Mouse (Mus musculus): ENCODE results near the gene Casp12. TPM values are rescaled to one million over a fixed set of nuclear protein-coding genes. Genes with fewer than 3 reads are reported as not detected.

The Casp12 gene
- 0.14 TPM in 1 of 2 replicates, not detected in the other for polyA plus RNA-seq (2015; fragmentation: Nextera tagmentation; extraction: Ambion mirVana)

DNA sequence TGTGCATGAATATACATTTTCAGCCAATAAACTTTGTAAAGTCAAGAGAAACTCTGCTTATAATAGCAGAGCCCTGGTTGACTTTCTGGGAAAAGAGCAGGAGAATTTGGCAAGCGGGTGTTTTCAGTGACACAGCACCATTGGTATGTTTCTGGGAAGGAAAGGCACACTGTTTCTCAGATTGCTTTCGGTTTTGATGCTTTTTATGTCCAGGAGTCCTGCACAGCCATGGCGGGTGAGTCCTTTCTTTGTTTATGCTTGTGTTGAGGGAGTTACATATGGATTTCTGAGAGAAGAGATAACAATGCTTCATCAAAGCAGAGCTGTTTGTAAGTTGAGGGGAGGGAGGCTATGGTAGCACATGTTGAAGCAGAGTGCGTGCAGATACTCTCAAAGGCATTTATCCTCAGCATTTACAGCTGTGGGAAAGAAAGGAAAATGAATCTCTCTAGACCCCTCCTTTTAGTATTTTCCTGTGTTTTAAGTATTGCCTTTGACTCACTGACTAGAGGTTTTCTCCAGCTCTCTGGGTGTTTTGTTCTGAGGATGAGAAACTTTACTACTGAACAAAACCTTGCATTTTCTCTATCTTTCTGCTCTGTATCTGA lies at the start of gene Casp12:
TSS of gene Casp12 (plus strand) at position 140 of the 608 bp plus-strand sequence.
- no peak for ATAC-seq
- no peak within 1 kb of the TSS for H3K9ac ChIP-seq
- H3K9me3 ChIP-seq (replicated peaks) = no peaks in the 10 kb centered on the region
- WGBS = 79% methylated on average over 4 of the region's 4 CpGs
- no peak within 1 kb of the TSS for H3K27ac ChIP-seq
- no peaks in the 10 kb centered on the region for H3K27me3 ChIP-seq
- H3K4me3 ChIP-seq = no peak within 1 kb of the TSS
- no peaks in the 10 kb centered on the region for H3K36me3 ChIP-seq (ENCODE audit: poor library complexity, severe bottlenecking)
- H3K4me1 ChIP-seq = no peaks in the 10 kb centered on the region
- H3K4me2 ChIP-seq = no peak within 1 kb of the TSS

- H3K4me3 ChIP-seq = no peak overlapping the region
Measured at GRCm38 (mm10) chr9:5296354-5297237, 48.6 kb upstream of the Casp12 start.

GRCm38 (mm10) chr9:5298329-5299131 lies 46.7 kb upstream of the Casp12 start, which contains the start of gene Casp1:
Gene Casp1, plus strand, starts transcription at chr9:5298517.
- no peak within 1 kb of the TSS for H3K9ac ChIP-seq
- H3K36me3 ChIP-seq (ENCODE audit: poor library complexity, severe bottlenecking) = no peaks in the 10 kb centered on the region
- H3K4me1 ChIP-seq = no peaks in the 10 kb centered on the region
- H3K4me3 ChIP-seq = no peak within 1 kb of the TSS
- no peaks in the 10 kb centered on the region for H3K27me3 ChIP-seq
- no peak within 1 kb of the TSS for H3K27ac ChIP-seq
- no peak for ATAC-seq
- no peaks in the 10 kb centered on the region for H3K9me3 ChIP-seq (replicated peaks)
- H3K4me2 ChIP-seq = no peak within 1 kb of the TSS
- 36% methylated on average over 11 of the region's 11 CpGs for WGBS

More at GRCm38 (mm10) chr9:5296354-5297237, 48.6 kb upstream of the Casp12 start:
- no peak overlapping the region for H3K4me2 ChIP-seq
- no peaks in the 10 kb centered on the region for H3K9me3 ChIP-seq (replicated peaks)
- no peak overlapping the region for H3K9ac ChIP-seq
- no peak for ATAC-seq
- no peaks in the 10 kb centered on the region for H3K36me3 ChIP-seq (ENCODE audit: poor library complexity, severe bottlenecking)
- 85% methylated on average over 2 of the region's 2 CpGs for WGBS
- H3K4me1 ChIP-seq = no peaks in the 10 kb centered on the region
- H3K27me3 ChIP-seq = no peaks in the 10 kb centered on the region
- H3K27ac ChIP-seq = no peak overlapping the region

DNA sequence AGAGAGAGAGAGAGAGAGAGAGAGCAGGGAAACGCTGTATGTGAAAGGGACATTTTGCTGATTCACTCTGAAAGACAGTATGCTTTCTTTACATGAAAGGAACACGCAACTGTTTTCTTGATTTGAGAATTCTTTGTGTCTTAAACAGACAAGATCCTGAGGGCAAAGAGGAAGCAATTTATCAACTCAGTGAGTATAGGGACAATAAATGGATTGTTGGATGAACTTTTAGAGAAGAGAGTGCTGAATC lies 46.2 kb upstream of the Casp12 start:
- H3K27me3 ChIP-seq = no peaks in the 10 kb centered on the region
- H3K27ac ChIP-seq = no peak overlapping the region
- 75% methylated on average over 2 of the region's 2 CpGs for WGBS
- no peak overlapping the region for H3K4me3 ChIP-seq
- H3K9ac ChIP-seq = no peak overlapping the region
- no peak overlapping the region for H3K4me2 ChIP-seq
- ATAC-seq = no peak
- H3K4me1 ChIP-seq = no peaks in the 10 kb centered on the region
- no peaks in the 10 kb centered on the region for H3K36me3 ChIP-seq (ENCODE audit: poor library complexity, severe bottlenecking)
- no peaks in the 10 kb centered on the region for H3K9me3 ChIP-seq (replicated peaks)

DNA sequence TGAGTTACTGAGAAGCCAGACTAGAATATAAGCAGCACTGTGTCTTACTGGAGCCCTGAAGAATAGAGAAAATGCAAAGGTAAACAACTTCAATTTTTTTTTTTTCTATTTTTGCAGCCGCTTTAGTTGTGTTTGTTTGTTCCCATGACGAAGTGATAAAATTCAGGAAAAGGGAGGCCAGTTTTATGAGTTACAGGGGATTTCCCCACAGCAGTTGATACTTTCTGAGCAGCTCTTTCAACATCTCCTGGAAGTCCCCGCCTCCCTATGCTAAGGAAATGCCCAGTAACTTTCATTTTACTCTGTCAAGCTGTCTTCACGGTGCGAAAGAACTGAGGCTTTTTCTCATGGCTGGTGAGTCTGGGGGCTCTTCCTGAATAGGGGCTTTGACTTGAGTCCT lies 36.7 kb upstream of the Casp12 start, which contains the start of gene Casp4:
TSS of gene Casp4 (plus strand) at position 268 of the 400 bp plus-strand sequence.
- no peak for ATAC-seq
- H3K27me3 ChIP-seq = no peaks in the 10 kb centered on the region
- no peak within 1 kb of the TSS for H3K27ac ChIP-seq
- no peak within 1 kb of the TSS for H3K4me3 ChIP-seq
- H3K4me2 ChIP-seq = no peak within 1 kb of the TSS
- WGBS = 86% methylated on average over 5 of the region's 5 CpGs
- H3K9me3 ChIP-seq (replicated peaks) = no peaks in the 10 kb centered on the region
- no peaks in the 10 kb centered on the region for H3K36me3 ChIP-seq (ENCODE audit: poor library complexity, severe bottlenecking)
- no peak within 1 kb of the TSS for H3K9ac ChIP-seq
- H3K4me1 ChIP-seq = no peaks in the 10 kb centered on the region

- no peak for ATAC-seq
- no peaks in the 10 kb centered on the region for H3K9me3 ChIP-seq (replicated peaks)
- no peak overlapping the region for H3K4me2 ChIP-seq
- H3K27me3 ChIP-seq = no peaks in the 10 kb centered on the region
- no peak overlapping the region for H3K27ac ChIP-seq
- H3K9ac ChIP-seq = no peak overlapping the region
- no peaks in the 10 kb centered on the region for H3K36me3 ChIP-seq (ENCODE audit: poor library complexity, severe bottlenecking)
- H3K4me1 ChIP-seq = no peaks in the 10 kb centered on the region
- no peak overlapping the region for H3K4me3 ChIP-seq
Measured at GRCm38 (mm10) chr9:5310112-5310511, 35.1 kb upstream of the Casp12 start.

DNA sequence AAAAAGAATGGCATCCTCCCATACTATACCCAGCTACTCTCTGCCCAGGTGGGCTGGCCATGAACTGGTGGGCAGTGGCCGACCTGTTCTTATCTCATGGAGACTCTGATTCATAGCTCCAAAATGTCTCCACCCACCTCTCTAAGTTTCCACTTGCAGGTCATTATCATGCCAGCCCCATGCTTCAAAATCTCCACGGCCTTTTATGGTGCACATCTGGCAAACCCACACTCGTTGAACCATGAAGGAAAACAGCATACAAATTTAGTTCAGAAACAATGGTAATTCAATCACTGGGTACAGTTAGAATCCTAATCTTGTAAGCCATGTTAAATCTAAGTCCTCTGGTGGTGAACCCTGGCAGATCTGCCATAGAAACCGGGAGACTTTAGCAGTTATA lies 33.8 kb upstream of the Casp12 start:
- WGBS = 72% methylated on average over 4 of the region's 4 CpGs
- ATAC-seq = no peak
- Histone ChIP-seq H3K9me3 (replicated peaks) (no peaks in the 10 kb centered on the region), H3K4me3 (no peak overlapping the region), H3K9ac (no peak overlapping the region), H3K4me1 (no peaks in the 10 kb centered on the region), H3K36me3 (ENCODE audit: poor library complexity, severe bottlenecking) (no peaks in the 10 kb centered on the region), H3K4me2 (no peak overlapping the region), H3K27ac (no peak overlapping the region), H3K27me3 (no peaks in the 10 kb centered on the region)

DNA sequence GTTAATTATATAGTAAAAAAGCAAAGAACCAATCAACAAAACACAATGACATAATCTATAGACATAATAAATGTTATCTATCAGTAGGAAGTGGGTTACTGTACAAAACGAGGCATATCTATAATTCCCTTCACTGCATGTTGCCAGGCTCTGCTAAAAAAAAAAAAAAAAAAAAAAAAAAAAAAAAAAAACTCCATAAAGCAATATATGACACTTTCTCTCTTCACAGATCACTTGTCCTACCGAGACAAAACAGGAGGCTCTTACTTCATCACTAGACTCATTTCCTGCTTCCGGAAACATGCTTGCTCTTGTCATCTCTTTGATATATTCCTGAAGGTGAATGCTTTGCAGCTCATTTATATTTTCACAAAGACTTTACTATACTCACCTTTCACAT lies 17.0 kb upstream of the Casp12 start:
- 84% methylated on average over 3 of the region's 3 CpGs for WGBS
- Histone ChIP-seq H3K9me3 (replicated peaks) (no peaks in the 10 kb centered on the region), H3K36me3 (ENCODE audit: poor library complexity, severe bottlenecking) (no peaks in the 10 kb centered on the region), H3K27ac (no peak overlapping the region), H3K27me3 (no peaks in the 10 kb centered on the region), H3K4me3 (no peak overlapping the region), H3K4me1 (no peaks in the 10 kb centered on the region), H3K9ac (no peak overlapping the region), H3K4me2 (no peak overlapping the region)
- ATAC-seq = no peak

- no peaks in the 10 kb centered on the region for H3K36me3 ChIP-seq (ENCODE audit: poor library complexity, severe bottlenecking)
- H3K9me3 ChIP-seq (replicated peaks) = no peaks in the 10 kb centered on the region
- no peak for ATAC-seq
- H3K27ac ChIP-seq = no peak overlapping the region
- no peak overlapping the region for H3K4me2 ChIP-seq
- no peaks in the 10 kb centered on the region for H3K4me1 ChIP-seq
- H3K4me3 ChIP-seq = no peak overlapping the region
- H3K27me3 ChIP-seq = no peaks in the 10 kb centered on the region
- no peak overlapping the region for H3K9ac ChIP-seq
Measured at GRCm38 (mm10) chr9:5332441-5332840, 12.8 kb upstream of the Casp12 start.

GRCm38 (mm10) chr9:5333422-5333821 lies 11.8 kb upstream of the Casp12 start:
- H3K4me1 ChIP-seq = no peaks in the 10 kb centered on the region
- no peaks in the 10 kb centered on the region for H3K9me3 ChIP-seq (replicated peaks)
- H3K4me2 ChIP-seq = no peak overlapping the region
- no peaks in the 10 kb centered on the region for H3K27me3 ChIP-seq
- no peak overlapping the region for H3K9ac ChIP-seq
- H3K36me3 ChIP-seq (ENCODE audit: poor library complexity, severe bottlenecking) = no peaks in the 10 kb centered on the region
- 97% methylated on average over 1 of the region's 1 CpGs for WGBS
- H3K27ac ChIP-seq = no peak overlapping the region
- ATAC-seq = no peak
- no peak overlapping the region for H3K4me3 ChIP-seq

DNA sequence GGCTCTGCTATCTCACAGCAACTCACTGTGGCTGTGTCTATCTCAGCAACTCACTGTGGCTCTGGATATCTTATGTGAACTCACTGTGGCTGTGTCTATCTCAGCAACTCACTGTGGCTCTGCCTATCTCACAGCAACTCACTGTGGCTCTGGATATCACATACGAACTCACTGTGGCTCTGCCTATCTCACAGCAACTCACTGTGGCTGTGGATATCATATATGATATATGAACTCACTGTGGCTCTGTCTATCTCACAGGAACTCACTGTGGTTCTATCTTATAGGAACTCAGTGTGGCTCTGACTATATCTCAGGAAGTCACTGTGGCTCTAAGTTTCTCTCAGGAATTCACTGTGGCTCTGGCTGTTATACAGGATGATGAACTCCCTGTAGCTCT lies 2.1 kb upstream of the Casp12 start:
- ATAC-seq = no peak
- H3K9ac ChIP-seq = no peak overlapping the region
- H3K4me1 ChIP-seq = no peaks in the 10 kb centered on the region
- no peak overlapping the region for H3K4me3 ChIP-seq
- H3K27me3 ChIP-seq = no peaks in the 10 kb centered on the region
- no peaks in the 10 kb centered on the region for H3K36me3 ChIP-seq (ENCODE audit: poor library complexity, severe bottlenecking)
- H3K9me3 ChIP-seq (replicated peaks) = no peaks in the 10 kb centered on the region
- no peak overlapping the region for H3K4me2 ChIP-seq
- 84% methylated on average over 1 of the region's 1 CpGs for WGBS
- H3K27ac ChIP-seq = no peak overlapping the region

GRCm38 (mm10) chr9:5344090-5344489 lies 1.1 kb upstream of the Casp12 start:
- Histone ChIP-seq H3K36me3 (ENCODE audit: poor library complexity, severe bottlenecking) (no peaks in the 10 kb centered on the region), H3K4me1 (no peaks in the 10 kb centered on the region), H3K27ac (no peak overlapping the region), H3K9me3 (replicated peaks) (no peaks in the 10 kb centered on the region), H3K4me3 (no peak overlapping the region), H3K4me2 (no peak overlapping the region), H3K27me3 (no peaks in the 10 kb centered on the region), H3K9ac (no peak overlapping the region)
- WGBS = 93% methylated on average over 4 of the region's 4 CpGs
- ATAC-seq = no peak

Measured in forebrain, embryonic 13.5 days (tissue).